Comparison of ENCODE assay signal across 22 mouse cellular contexts in genomic region chr4:58632696-58633095, GRCm38 (mm10).
"Had no signal": no experiment of that assay in that cellular context is flagged by ENCODE, and none has a peak within 500 bp of the region (broad histone marks: within the 10 kb centered on the region; RNA-seq: fewer than 3 reads in every experiment).

No protein-coding gene starts in this region.

- H3K27ac ChIP-seq: kidney, postnatal 0 days; left cerebral cortex, adult 2 months; limb, embryonic 12.5 days; limb, embryonic 15.5 days; liver, embryonic 14.5 days; lung, embryonic 15.5 days; midbrain, embryonic 10.5 days; midbrain, embryonic 15.5 days; neural tube, embryonic 12.5 days; neural tube, embryonic 15.5 days; stomach, embryonic 15.5 days had no signal

- H3K9ac ChIP-seq: limb, embryonic 12.5 days; limb, embryonic 15.5 days; liver, embryonic 14.5 days; lung, embryonic 15.5 days; midbrain, embryonic 15.5 days; neural tube, embryonic 12.5 days; neural tube, embryonic 15.5 days; stomach, embryonic 15.5 days had no signal

- H3K36me3 ChIP-seq: limb, embryonic 12.5 days; limb, embryonic 15.5 days; lung, embryonic 15.5 days; midbrain, embryonic 10.5 days; midbrain, embryonic 15.5 days; neural tube, embryonic 12.5 days; neural tube, embryonic 15.5 days; stomach, embryonic 15.5 days had no signal

- H3K4me3 ChIP-seq: left cerebral cortex, adult 2 months; limb, embryonic 12.5 days; limb, embryonic 15.5 days; lung, embryonic 15.5 days; megakaryocyte, embryonic 14.5 days; midbrain, embryonic 10.5 days; midbrain, embryonic 15.5 days; neural tube, embryonic 12.5 days; neural tube, embryonic 15.5 days; stomach, embryonic 15.5 days had no signal

- DNase-seq: kidney, postnatal 36 days; layer of hippocampus, postnatal 36 days; lung, adult 18-20 months; lung, postnatal 10 days; lung, postnatal 36 days; retina, postnatal 1 day; right cerebral cortex, postnatal 25 days; spleen, adult 18-20 months; thymus, postnatal 36 days had no signal

- H3K9me3 ChIP-seq: lung, embryonic 15.5 days; midbrain, embryonic 15.5 days; neural tube, embryonic 12.5 days; neural tube, embryonic 15.5 days; stomach, embryonic 15.5 days had no signal

- H3K4me2 ChIP-seq: limb, embryonic 12.5 days; limb, embryonic 15.5 days; liver, embryonic 11.5 days; lung, embryonic 15.5 days; midbrain, embryonic 15.5 days; neural tube, embryonic 12.5 days; neural tube, embryonic 15.5 days; stomach, embryonic 15.5 days had no signal

- H3K27me3 ChIP-seq: limb, embryonic 12.5 days; limb, embryonic 15.5 days; lung, embryonic 15.5 days; megakaryocyte, embryonic 14.5 days; midbrain, embryonic 15.5 days; neural tube, embryonic 12.5 days; neural tube, embryonic 15.5 days; stomach, embryonic 15.5 days had no signal

- ATAC-seq: midbrain, embryonic 15.5 days had no signal

- H3K4me1 ChIP-seq: limb, embryonic 15.5 days; lung, embryonic 15.5 days; megakaryocyte, embryonic 14.5 days; midbrain, embryonic 10.5 days; midbrain, embryonic 15.5 days; neural tube, embryonic 12.5 days; neural tube, embryonic 15.5 days; stomach, embryonic 15.5 days had no signal
